Mouse (Mus musculus): ENCODE results near the gene 2610028H24Rik. TPM values are rescaled to one million over a fixed set of nuclear protein-coding genes. Genes with fewer than 3 reads are reported as not detected.
A peak's percentile ranks its signal among the peaks of the same experiment; 100 is the strongest.

Gene 2610028H24Rik
- total and polyA plus RNA-seq, 3 experiments = 0.10 to 0.15 TPM; not detected in 1

DNA sequence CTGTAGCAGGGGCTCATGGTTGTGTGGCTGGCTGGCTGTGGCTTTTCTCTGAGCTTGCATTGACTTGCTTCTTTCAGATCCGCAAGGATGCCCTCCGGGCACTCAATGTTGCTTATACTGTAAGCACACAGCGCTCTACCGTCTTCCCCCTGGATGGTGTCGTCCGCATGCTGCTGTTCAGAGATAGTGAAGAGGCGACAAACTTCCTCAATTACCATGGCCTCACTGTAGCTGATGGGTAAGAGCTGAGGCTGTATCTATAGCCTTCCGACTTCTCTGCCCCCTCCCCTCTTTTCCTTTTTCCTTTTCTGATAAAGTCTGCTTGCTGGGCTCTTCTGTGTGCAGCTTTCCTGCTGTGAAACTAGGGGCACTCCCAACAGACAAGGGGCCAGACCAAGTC lies 39.4 kb downstream of the 2610028H24Rik start (continued):
- TF ChIP-seq GATA1 (IDR thresholded peaks at IDR 0.05; ENCODE audit: low read depth, low read length) (peak; percentile 88), POLR2AphosphoS2 (IDR thresholded peaks at IDR 0.05; ENCODE audit: low read length) (no peak)

DNA sequence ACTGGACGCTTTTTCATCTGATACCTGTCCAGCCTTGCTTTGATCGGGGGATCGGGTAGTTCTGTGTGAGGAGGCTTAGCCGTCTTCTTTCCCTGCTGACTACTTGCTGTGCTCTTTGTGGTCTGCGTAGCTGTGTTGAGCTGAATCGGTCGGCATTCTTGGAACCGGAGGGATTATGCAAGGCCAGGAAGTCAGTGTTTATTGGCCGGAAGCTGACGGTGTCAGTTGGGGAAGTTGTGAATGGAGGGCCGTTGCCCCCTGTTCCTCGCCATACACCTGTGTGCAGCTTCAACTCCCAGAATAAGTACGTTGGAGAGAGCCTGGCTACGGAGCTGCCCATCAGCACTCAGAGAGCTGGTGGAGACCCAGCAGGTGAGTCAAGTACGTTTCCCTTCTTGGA lies 40.3 kb downstream of the 2610028H24Rik start:
- Histone ChIP-seq H3K9ac (ENCODE audit: control insufficient read depth, low read depth, low read length, poor library complexity, severe bottlenecking) (no peak overlapping the region), H3K79me2 (ENCODE audit: control insufficient read depth, insufficient read depth, low read length, poor library complexity) (no peaks in the 10 kb centered on the region; the same call in 1 of the 2 replicates), H3K36me3 (ENCODE audit: control insufficient read depth in 1 of 2, insufficient read depth in 2 of 2, low read length in 2 of 2) (peaks cover 6 to 29% of the 10 kb centered on the region in 2 experiments), H3K9me3 (replicated peaks; ENCODE audit: insufficient read depth, low read length) (no peaks in the 10 kb centered on the region), H3K27ac (ENCODE audit: control insufficient read depth, low read depth, low read length) (peak overlapping the region; percentile 83), H3K27me3 (ENCODE audit: control insufficient read depth in 1 of 2, insufficient read depth in 2 of 2, low read length in 2 of 2) (no peaks in the 10 kb centered on the region), H3K4me3 (ENCODE audit: control insufficient read depth in 1 of 2, insufficient read depth in 1 of 2, low read depth in 2 of 2, low read length in 2 of 2) (no peak overlapping the region), H3K4me1 (ENCODE audit: control insufficient read depth in 1 of 2, insufficient read depth in 2 of 2, low read length in 2 of 2) (peaks cover 21 to 26% of the 10 kb centered on the region in 2 experiments)
- no peak for TF ChIP-seq HCFC1 (IDR thresholded peaks at IDR 0.05; ENCODE audit: low read depth, low read length)
- TF ChIP-seq JUND (IDR thresholded peaks at IDR 0.05; ENCODE audit: low read depth, low read length) = no peak
- TF ChIP-seq RCOR1 (IDR thresholded peaks at IDR 0.05; ENCODE audit: low read depth, low read length) = no peak
- no peak for TF ChIP-seq GATA1 (IDR thresholded peaks at IDR 0.05; ENCODE audit: low read depth, low read length)
- no peak for TF ChIP-seq E2F4 (IDR thresholded peaks at IDR 0.05; ENCODE audit: borderline replicate concordance, low read depth, low read length)
- no peak for TF ChIP-seq RAD21 (IDR thresholded peaks at IDR 0.05; ENCODE audit: low read depth, low read length)
- no peak for TF ChIP-seq MYC (IDR thresholded peaks at IDR 0.05; ENCODE audit: low read depth, low read length)
- no peak for TF ChIP-seq MYB (IDR thresholded peaks at IDR 0.05; ENCODE audit: low read depth, low read length)
- no peak for TF ChIP-seq USF1 (IDR thresholded peaks at IDR 0.05; ENCODE audit: low read depth, low read length)
- no peak for TF ChIP-seq NELFE (IDR thresholded peaks at IDR 0.05; ENCODE audit: low read depth, low read length)
- no peak for TF ChIP-seq POLR2A (IDR thresholded peaks at IDR 0.05; ENCODE audit: control insufficient read depth in 1 of 2, insufficient read depth in 1 of 2, low read depth in 1 of 2, low read length in 2 of 2, poor library complexity in 1 of 2)
- no peak for TF ChIP-seq MEF2A (IDR thresholded peaks at IDR 0.05; ENCODE audit: extremely low read depth, insufficient replicate concordance, low read depth, low read length, poor library complexity, severe bottlenecking)
- no peak for TF ChIP-seq BHLHE40 (IDR thresholded peaks at IDR 0.05; ENCODE audit: borderline replicate concordance, low read depth, low read length)
- no peak for TF ChIP-seq CTCF (IDR thresholded peaks at IDR 0.05 in 2 of 3, conservative IDR thresholded peaks at IDR 0.05 in 1 of 3; ENCODE audit: control insufficient read depth in 1 of 3, insufficient read depth in 1 of 3, low read depth in 2 of 3, low read length in 3 of 3, poor library complexity in 1 of 3, severe bottlenecking in 1 of 3)
- no peak for TF ChIP-seq KAT2A (conservative IDR thresholded peaks at IDR 0.05; ENCODE audit: low read depth, low read length)
- no peak for TF ChIP-seq ZMIZ1 (IDR thresholded peaks at IDR 0.05; ENCODE audit: low read depth, low read length)
- DNase-seq (ENCODE audit: low read depth, low spot score) = no peak

- no peak overlapping the region for H3K9ac ChIP-seq (ENCODE audit: control insufficient read depth, low read depth, low read length, poor library complexity, severe bottlenecking)
- no peaks in the 10 kb centered on the region for H3K27me3 ChIP-seq (ENCODE audit: control insufficient read depth in 1 of 2, insufficient read depth in 2 of 2, low read length in 2 of 2)
- no peaks in the 10 kb centered on the region for H3K9me3 ChIP-seq (replicated peaks; ENCODE audit: insufficient read depth, low read length)
- H3K4me3 ChIP-seq (ENCODE audit: control insufficient read depth in 1 of 2, insufficient read depth in 1 of 2, low read depth in 2 of 2, low read length in 2 of 2) = no peak overlapping the region
- H3K27ac ChIP-seq (ENCODE audit: control insufficient read depth, low read depth, low read length) = peak overlapping the region; percentile 64
- no peaks in the 10 kb centered on the region; the same call in 1 of the 2 replicates for H3K79me2 ChIP-seq (ENCODE audit: control insufficient read depth, insufficient read depth, low read length, poor library complexity)
- DNase-seq (ENCODE audit: low read depth, low spot score) = peak; percentile 92
- peaks cover 30 to 43% of the 10 kb centered on the region in 2 experiments for H3K4me1 ChIP-seq (ENCODE audit: control insufficient read depth in 1 of 2, insufficient read depth in 2 of 2, low read length in 2 of 2)
- H3K36me3 ChIP-seq (ENCODE audit: control insufficient read depth in 1 of 2, insufficient read depth in 2 of 2, low read length in 2 of 2) = peaks cover 9 to 45% of the 10 kb centered on the region in 2 experiments; a peak in 3 of 4 replicates
- TF ChIP-seq UBTF (IDR thresholded peaks at IDR 0.05; ENCODE audit: borderline replicate concordance, insufficient read depth, low read depth, low read length) = no peak
- peak; percentile 72 for TF ChIP-seq SIN3A (IDR thresholded peaks at IDR 0.05; ENCODE audit: low read length)
- TF ChIP-seq NRF1 (IDR thresholded peaks at IDR 0.05; ENCODE audit: insufficient read depth, low read depth, low read length, poor library complexity, severe bottlenecking) = no peak
- TF ChIP-seq GATA1 (IDR thresholded peaks at IDR 0.05; ENCODE audit: low read depth, low read length) = peak; percentile 83
- no peak for TF ChIP-seq USF2 (IDR thresholded peaks at IDR 0.05; ENCODE audit: borderline replicate concordance in 1 of 2, insufficient read depth in 1 of 2, low read depth in 1 of 2, low read length in 2 of 2)
- peak; percentile 44 to 63 (median 60) for TF ChIP-seq CTCF (IDR thresholded peaks at IDR 0.05 in 2 of 3, conservative IDR thresholded peaks at IDR 0.05 in 1 of 3; ENCODE audit: control insufficient read depth in 1 of 3, insufficient read depth in 1 of 3, low read depth in 2 of 3, low read length in 3 of 3, poor library complexity in 1 of 3, severe bottlenecking in 1 of 3)
- no peak for TF ChIP-seq ZC3H11A (IDR thresholded peaks at IDR 0.05; ENCODE audit: low read depth, low read length)
- TF ChIP-seq ZKSCAN1 (IDR thresholded peaks at IDR 0.05; ENCODE audit: low read depth, low read length) = no peak
- TF ChIP-seq GABPA (IDR thresholded peaks at IDR 0.05; ENCODE audit: low read depth, low read length) = no peak
- no peak for TF ChIP-seq MAFK (IDR thresholded peaks at IDR 0.05; ENCODE audit: borderline replicate concordance, low read depth, low read length)
- peak; percentile 87 for TF ChIP-seq TCF12 (IDR thresholded peaks at IDR 0.05; ENCODE audit: low read depth, low read length)
- TF ChIP-seq KAT2A (conservative IDR thresholded peaks at IDR 0.05; ENCODE audit: low read depth, low read length) = no peak
- peak; percentile 35 for TF ChIP-seq ZNF384 (IDR thresholded peaks at IDR 0.05; ENCODE audit: low read depth, low read length)
- TF ChIP-seq CHD2 (IDR thresholded peaks at IDR 0.05; ENCODE audit: low read length) = no peak
- no peak for TF ChIP-seq POLR2AphosphoS2 (IDR thresholded peaks at IDR 0.05; ENCODE audit: low read length)
- TF ChIP-seq TBP (IDR thresholded peaks at IDR 0.05; ENCODE audit: low read depth, low read length) = no peak
Observed at GRCm38 (mm10) chr10:76493527-76493926, 44.6 kb downstream of the 2610028H24Rik start.

All from MEL (cell line).